In the genomic region with DNA sequence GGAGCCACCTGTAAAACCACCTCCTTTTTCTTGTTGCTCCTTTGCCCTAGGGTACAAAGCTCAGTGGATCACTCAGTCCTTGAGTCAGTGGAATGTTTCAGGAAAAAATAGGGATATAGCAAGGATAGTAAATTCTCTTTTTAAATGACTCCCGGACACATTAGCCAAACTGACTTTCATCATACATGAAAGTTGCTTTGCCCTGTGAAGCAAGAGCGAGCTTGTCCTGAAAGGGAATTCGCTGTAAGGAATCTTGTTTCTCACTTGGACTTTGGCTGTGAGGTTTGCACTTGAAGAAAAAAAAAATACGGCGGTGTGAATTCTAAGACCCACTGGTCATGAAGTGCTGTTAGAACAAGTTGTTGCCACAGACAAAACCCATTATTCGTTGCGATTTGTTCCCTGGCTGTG, we compare ENCODE assay signal across 8 mouse cellular contexts. TPM values are rescaled to one million over a fixed set of nuclear protein-coding genes. Genes with fewer than 3 reads are reported as not detected.
DNase-seq lines count a peak whose midpoint lies in the region; ATAC-seq and TF ChIP-seq lines count a peak whose summit lies in the region.

No protein-coding gene starts in this region.

- H3K9me3 ChIP-seq in embryonic facial prominence, embryonic 13.5 days, result no peaks in the 10 kb centered on the region
- no peaks in the 10 kb centered on the region for H3K9me3 ChIP-seq in hindbrain, postnatal 0 days (ENCODE audit: low read length)
- no peaks in the 10 kb centered on the region for H3K9me3 ChIP-seq in liver, embryonic 16.5 days (replicated peaks; ENCODE audit: control insufficient read depth, low read length)

- H3K36me3 ChIP-seq in liver, adult 2 months (ENCODE audit: control insufficient read depth, insufficient read depth, low read length), result no peaks in the 10 kb centered on the region
- no peaks in the 10 kb centered on the region for H3K36me3 ChIP-seq in embryonic facial prominence, embryonic 13.5 days
- no peaks in the 10 kb centered on the region for H3K36me3 ChIP-seq in hindbrain, postnatal 0 days (ENCODE audit: insufficient read depth, low read length)
- no peaks in the 10 kb centered on the region; the same call in 1 of the 2 replicates for H3K36me3 ChIP-seq in liver, embryonic 16.5 days (ENCODE audit: control insufficient read depth, insufficient read depth)

- TF ChIP-seq POLR2A in liver, adult 2 months (IDR thresholded peaks at IDR 0.05; ENCODE audit: extremely low read depth, insufficient read depth, low read length), result no peak

- peak overlapping the region; percentile 94 for H3K4me3 ChIP-seq in liver, adult 2 months (ENCODE audit: insufficient read depth, low read depth, low read length)
- peak overlapping the region; percentile 94 for H3K4me3 ChIP-seq in embryonic facial prominence, embryonic 13.5 days
- peak overlapping the region; percentile 89 for H3K4me3 ChIP-seq in hindbrain, postnatal 0 days (ENCODE audit: low read length)
- H3K4me3 ChIP-seq in liver, embryonic 16.5 days (ENCODE audit: low read depth, low read length), result peak overlapping the region; percentile 91

- WGBS in liver, adult 2 months, result under 1% methylated on average over 7 of the region's 7 CpGs
- WGBS in embryonic facial prominence, embryonic 13.5 days, result 10% methylated on average over 7 of the region's 7 CpGs
- 6% methylated on average over 7 of the region's 7 CpGs for WGBS in hindbrain, postnatal 0 days
- WGBS in liver, embryonic 16.5 days (ENCODE audit: insufficient replicate concordance), result 5% methylated on average over 7 of the region's 7 CpGs

- H3K27me3 ChIP-seq in liver, adult 2 months (ENCODE audit: control insufficient read depth, insufficient read depth, low read length), result no peaks in the 10 kb centered on the region
- no peaks in the 10 kb centered on the region for H3K27me3 ChIP-seq in embryonic facial prominence, embryonic 13.5 days
- H3K27me3 ChIP-seq in hindbrain, postnatal 0 days (ENCODE audit: insufficient read depth, low read length), result no peaks in the 10 kb centered on the region
- H3K27me3 ChIP-seq in liver, embryonic 16.5 days (ENCODE audit: control insufficient read depth, insufficient read depth, low read depth, low read length), result no peaks in the 10 kb centered on the region

- no peak for TF ChIP-seq CTCF in liver, adult 2 months (IDR thresholded peaks at IDR 0.05; ENCODE audit: low read depth, low read length)
- TF ChIP-seq CTCF in hindbrain, postnatal 0 days (IDR thresholded peaks at IDR 0.05; ENCODE audit: low read depth), result no peak

- ATAC-seq in embryonic facial prominence, embryonic 13.5 days (ENCODE audit: insufficient number of reproducible peaks, insufficient read depth, low FRiP score, low TSS enrichment, low read depth), result no peak
- ATAC-seq in hindbrain, postnatal 0 days, result no peak
- no peak for ATAC-seq in liver, embryonic 16.5 days (ENCODE audit: low read depth)
- no peak for ATAC-seq in megakaryocyte-erythroid progenitor cell, adult 5-6 weeks (replicated peaks; ENCODE audit: low FRiP score, low TSS enrichment, poor library complexity, severe bottlenecking)

- H3K4me1 ChIP-seq in liver, adult 2 months (ENCODE audit: control insufficient read depth, insufficient read depth, low read length), result peaks cover 18% of the 10 kb centered on the region; the same call in 1 of the 2 replicates
- peaks cover 12% of the 10 kb centered on the region for H3K4me1 ChIP-seq in embryonic facial prominence, embryonic 13.5 days
- peaks cover 7% of the 10 kb centered on the region; the same call in 1 of the 2 replicates for H3K4me1 ChIP-seq in hindbrain, postnatal 0 days (ENCODE audit: insufficient read depth, low read length)
- H3K4me1 ChIP-seq in liver, embryonic 16.5 days (ENCODE audit: control insufficient read depth, low read depth, low read length), result peaks cover 21% of the 10 kb centered on the region

- peak; percentile 83 for DNase-seq in liver, adult 2 months (ENCODE audit: extremely low read depth, low read depth, low spot score)
- no peak for DNase-seq in liver
- peak; percentile 38 for DNase-seq in hindbrain, postnatal 0 days (ENCODE audit: low spot score)
- DNase-seq in yolk sac, embryonic 10.5 days (ENCODE audit: low spot score), result peak; percentile 72
- DNase-seq in right cerebral cortex, postnatal 14 days, result no peak

- peak overlapping the region; percentile 87 for H3K4me2 ChIP-seq in embryonic facial prominence, embryonic 13.5 days
- peak overlapping the region; percentile 95 for H3K4me2 ChIP-seq in hindbrain, postnatal 0 days (ENCODE audit: low read depth, low read length)
- peak overlapping the region; percentile 59 for H3K4me2 ChIP-seq in liver, embryonic 16.5 days (ENCODE audit: low read depth, low read length)

- H3K9ac ChIP-seq in liver, adult 2 months (ENCODE audit: low read depth, low read length), result peak overlapping the region; percentile 79
- H3K9ac ChIP-seq in embryonic facial prominence, embryonic 13.5 days, result peak overlapping the region; percentile 95
- H3K9ac ChIP-seq in hindbrain, postnatal 0 days (replicated peaks; ENCODE audit: low read length), result peak overlapping the region; percentile 98
- H3K9ac ChIP-seq in liver, embryonic 16.5 days (ENCODE audit: low read depth, low read length), result peak overlapping the region; percentile 98

- peak overlapping the region; percentile 86 for H3K27ac ChIP-seq in liver, adult 2 months (replicated peaks; ENCODE audit: insufficient read depth, low read depth, low read length)
- H3K27ac ChIP-seq in embryonic facial prominence, embryonic 13.5 days, result peak overlapping the region; percentile 97; the same call in 1 of the 2 replicates
- H3K27ac ChIP-seq in hindbrain, postnatal 0 days, result peak overlapping the region; percentile 98; the same call in 1 of the 2 replicates
- H3K27ac ChIP-seq in liver, embryonic 16.5 days (ENCODE audit: low read length), result peak overlapping the region; percentile 95

- peaks cover 20% of the 10 kb centered on the region; the same call in 1 of the 2 replicates for H3K79me2 ChIP-seq in liver, adult 2 months (ENCODE audit: control insufficient read depth, insufficient read depth, low read length)

RNA-seq across cellular contexts. Expression of a gene that starts 1.8 kb away (rescaled TPM):
- 120 and 127 TPM in 2 replicates for total RNA-seq in liver, adult 2 months (2014; rRNA removed)
- 24.6 and 29.7 TPM in 2 replicates for polyA plus RNA-seq in liver, adult 2 months (2012; rRNA removed)
- polyA plus RNA-seq in embryonic facial prominence, embryonic 13.5 days (2015; fragmentation: Nextera tagmentation; extraction: Ambion mirVana), result 41.5 and 49.7 TPM in 2 replicates
- 132 and 141 TPM in 2 replicates for total RNA-seq in hindbrain, postnatal 0 days (2014; rRNA removed)
- 22.4 and 25.2 TPM in 2 replicates for polyA plus RNA-seq in hindbrain, postnatal 0 days (2015; fragmentation: Nextera tagmentation; extraction: Ambion mirVana)
- 43.6 and 49.6 TPM in 2 replicates for polyA plus RNA-seq in liver, embryonic 16.5 days (2015; fragmentation: Nextera tagmentation; extraction: Ambion mirVana)
- total RNA-seq in megakaryocyte-erythroid progenitor cell, adult 5-6 weeks (2014; fragmentation: Nextera tagmentation), result 282 and 330 TPM in 2 replicates
- total RNA-seq in megakaryocyte-erythroid progenitor cell, adult 5-6 weeks (2017), result 338 and 342 TPM in 2 replicates

Comparison
In these comparisons a context has a peak if more than half of its experiments do, and no peak if none do; other contexts are left out.
1. DNase-seq: peak in liver, adult 2 months (single experiment), hindbrain, postnatal 0 days (single experiment) and yolk sac, embryonic 10.5 days (single experiment); none in liver (single experiment) and right cerebral cortex, postnatal 14 days (single experiment).
2. Peak in every context shown above with its lines, with median percentiles within 50 percentile points of each other: H3K27ac ChIP-seq, H3K4me3 ChIP-seq, H3K9ac ChIP-seq and H3K4me2 ChIP-seq.